Mouse (Mus musculus) erythroblast, embryonic 14.5 days (primary cell): ENCODE data around the gene Fem1a.
"Not testable (repeated sequence)": the region's sequence is repeated elsewhere in the genome, so short reads cannot be mapped to it uniquely, and the experiment has no call there.

Experiments
- GATA1 ChIP-seq: IDR thresholded peaks from 2 replicates; pipeline ENCODE4 v1.6.1; 2012; ENCODE audit warnings: low read length, inconsistent platforms, mixed read lengths
- TAL1 ChIP-seq: IDR thresholded peaks from 3 replicates; pipeline ENCODE4 v1.6.1; 2012; ENCODE audit warnings: low read length, inconsistent platforms, mixed read lengths

- TF ChIP-seq TAL1, GATA1: not testable (repeated sequence)
Measured at GRCm38 (mm10) chr17:56258812-56259211, 2.2 kb downstream of the Fem1a start.
